Mouse (Mus musculus): ENCODE measurements around the gene Csgalnact2. TPM values are rescaled to one million over a fixed set of nuclear protein-coding genes. Genes with fewer than 3 reads are reported as not detected.

Gene Csgalnact2
- polyA plus RNA-seq (2017; shearing (Covaris generic)) = 11.6 TPM

GRCm38 (mm10) chr6:118138731-118139709 is at the start of gene Csgalnact2:
Csgalnact2 (minus strand) TSS chr6:118139140.

Other genes starting within 250 kb of the Csgalnact2 start
- gene Hnrnpf, start 238.8 kb downstream of the Csgalnact2 start, polyA plus RNA-seq (2017; shearing (Covaris generic)) = 1,451 TPM
- 2.4 TPM for gene Fxyd4, start 201.4 kb downstream of the Csgalnact2 start, polyA plus RNA-seq (2017; shearing (Covaris generic))
- gene Rasgef1a, start 127.7 kb downstream of the Csgalnact2 start, polyA plus RNA-seq (2017; shearing (Covaris generic)) = 12.8 TPM
- gene Ret, start 58.6 kb upstream of the Csgalnact2 start, polyA plus RNA-seq (2017; shearing (Covaris generic)) = 0.52 TPM